Mouse (Mus musculus): ENCODE measurements at regions not wholly inside any gene's neighbourhood (a gene's known extent, or its start where the extent isn't known, plus 50 kb on each side); places are given as distances from the start of the nearest gene placed in this dataset.
A peak's percentile ranks its signal among the peaks of the same experiment; 100 is the strongest.

DNA sequence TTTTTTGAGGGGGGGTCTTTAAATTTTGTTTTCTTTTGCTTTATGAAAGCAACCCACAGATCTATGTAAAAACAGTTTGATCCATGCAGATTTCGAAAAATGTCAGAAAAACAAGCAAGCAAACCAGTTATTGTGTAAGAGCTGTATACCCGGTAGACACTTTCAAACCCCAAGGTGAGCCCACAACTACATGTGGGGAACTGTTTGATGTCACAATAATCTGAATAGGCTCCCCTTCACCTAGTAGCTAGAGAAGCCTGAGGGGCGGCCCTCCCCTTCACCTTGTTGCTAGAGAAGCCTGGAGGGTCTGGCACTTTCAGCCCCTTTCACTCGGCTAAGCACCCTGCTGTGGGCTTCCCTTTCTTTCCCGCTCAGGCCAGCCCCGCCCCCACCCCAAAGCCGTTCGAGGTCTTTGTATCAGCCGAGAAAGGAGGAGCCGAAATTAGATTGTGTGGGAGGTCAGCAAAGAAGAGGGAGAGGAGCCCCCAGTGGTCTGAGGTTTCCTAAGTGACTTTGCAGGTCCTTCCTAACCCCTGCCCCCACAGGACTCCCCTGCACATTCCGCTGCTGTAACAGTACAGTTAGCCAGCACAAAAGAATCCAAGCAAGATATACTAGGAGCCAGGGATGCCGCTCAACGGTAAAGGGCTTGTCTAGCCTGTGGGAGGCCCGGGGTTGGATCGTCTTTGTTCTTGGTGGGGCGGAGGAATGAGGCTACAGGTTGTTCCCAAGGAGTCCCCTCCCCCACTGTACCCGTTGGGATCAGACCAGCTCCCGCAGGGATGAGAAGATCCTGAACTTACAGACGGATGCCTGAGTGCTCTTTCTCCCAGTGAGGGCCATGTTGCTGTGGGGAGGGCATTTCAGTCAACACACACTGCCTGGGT, 89.7 kb upstream of the Itga6 start:
- H3K27ac ChIP-seq (ENCODE audit: low read length) = peak overlapping the region; percentile 60
- no peaks in the 10 kb centered on the region for H3K36me3 ChIP-seq (ENCODE audit: insufficient read depth, low read length)
- H3K27me3 ChIP-seq (ENCODE audit: insufficient read depth, low read length) = no peaks in the 10 kb centered on the region
- no peaks in the 10 kb centered on the region for H3K9me3 ChIP-seq (ENCODE audit: low read length)
- peak overlapping the region; percentile 59 for H3K4me2 ChIP-seq (replicated peaks; ENCODE audit: low read depth, low read length)
- peak overlapping the region; percentile 60 for H3K9ac ChIP-seq (replicated peaks; ENCODE audit: low read length)
- peaks cover 33% of the 10 kb centered on the region for H3K4me1 ChIP-seq (ENCODE audit: insufficient read depth, low read length)
- WGBS = 6% methylated on average over 15 of the region's 19 CpGs
- peak overlapping the region; percentile 37 for H3K4me3 ChIP-seq (ENCODE audit: low read length)
- peak; percentile 84 for ATAC-seq (ENCODE audit: low FRiP score, low TSS enrichment)

DNA sequence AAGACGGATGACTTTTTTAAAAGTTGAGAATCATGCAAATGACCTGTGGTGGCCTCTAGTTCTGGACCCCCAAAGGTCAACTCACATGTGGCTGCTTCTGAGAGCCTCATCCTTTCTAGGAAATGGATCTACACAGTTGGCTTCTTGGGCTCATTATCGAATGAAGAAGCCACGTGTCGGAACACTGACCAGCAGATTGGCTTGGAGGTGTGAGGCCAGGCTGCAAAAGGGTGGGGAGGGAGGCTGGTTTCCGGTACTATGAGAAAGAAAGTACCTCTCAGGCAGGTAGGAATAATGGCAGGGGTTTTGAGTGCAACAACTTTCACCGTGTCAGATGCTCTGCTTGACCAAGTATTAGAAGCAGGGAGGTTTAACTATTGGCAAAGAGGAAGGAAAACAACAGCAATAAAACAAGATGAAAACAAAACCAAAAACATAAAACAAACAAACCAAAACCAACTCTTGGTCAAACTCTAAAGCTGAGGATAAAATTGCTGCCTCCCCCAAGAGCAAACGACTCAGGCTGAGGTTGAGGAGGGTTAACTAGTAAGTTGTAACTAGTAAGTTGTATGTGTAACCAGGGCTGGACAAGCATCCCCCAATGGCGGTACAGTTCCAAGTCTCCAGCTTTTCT, 88.7 kb upstream of the Itga6 start:
- 58% methylated on average over 8 of the region's 8 CpGs for WGBS

GRCm38 (mm10) chr2:71661438-71661837, 84.0 kb upstream of the Itga6 start:
- H3K9me3 ChIP-seq (ENCODE audit: low read length) = no peaks in the 10 kb centered on the region
- peaks cover 10% of the 10 kb centered on the region; the same call in 1 of the 2 replicates for H3K4me1 ChIP-seq (ENCODE audit: insufficient read depth, low read length)
- no peak overlapping the region for H3K4me3 ChIP-seq (ENCODE audit: low read length)
- H3K9ac ChIP-seq (replicated peaks; ENCODE audit: low read length) = no peak overlapping the region
- no peak overlapping the region for H3K4me2 ChIP-seq (replicated peaks; ENCODE audit: low read depth, low read length)
- ATAC-seq (ENCODE audit: low FRiP score, low TSS enrichment) = no peak
- H3K27me3 ChIP-seq (ENCODE audit: insufficient read depth, low read length) = no peaks in the 10 kb centered on the region
- no peaks in the 10 kb centered on the region for H3K36me3 ChIP-seq (ENCODE audit: insufficient read depth, low read length)
- no peak overlapping the region for H3K27ac ChIP-seq (ENCODE audit: low read length)

More for the DNA sequence above, 88.7 kb upstream of the Itga6 start:
- Histone ChIP-seq H3K27ac (ENCODE audit: low read length) (no peak overlapping the region), H3K4me3 (ENCODE audit: low read length) (no peak overlapping the region), H3K9me3 (ENCODE audit: low read length) (no peaks in the 10 kb centered on the region), H3K4me2 (replicated peaks; ENCODE audit: low read depth, low read length) (no peak overlapping the region; the same call in 1 of the 2 replicates), H3K36me3 (ENCODE audit: insufficient read depth, low read length) (no peaks in the 10 kb centered on the region), H3K9ac (replicated peaks; ENCODE audit: low read length) (no peak overlapping the region), H3K4me1 (ENCODE audit: insufficient read depth, low read length) (peaks cover 34% of the 10 kb centered on the region), H3K27me3 (ENCODE audit: insufficient read depth, low read length) (no peaks in the 10 kb centered on the region)
- no peak for ATAC-seq (ENCODE audit: low FRiP score, low TSS enrichment)

DNA sequence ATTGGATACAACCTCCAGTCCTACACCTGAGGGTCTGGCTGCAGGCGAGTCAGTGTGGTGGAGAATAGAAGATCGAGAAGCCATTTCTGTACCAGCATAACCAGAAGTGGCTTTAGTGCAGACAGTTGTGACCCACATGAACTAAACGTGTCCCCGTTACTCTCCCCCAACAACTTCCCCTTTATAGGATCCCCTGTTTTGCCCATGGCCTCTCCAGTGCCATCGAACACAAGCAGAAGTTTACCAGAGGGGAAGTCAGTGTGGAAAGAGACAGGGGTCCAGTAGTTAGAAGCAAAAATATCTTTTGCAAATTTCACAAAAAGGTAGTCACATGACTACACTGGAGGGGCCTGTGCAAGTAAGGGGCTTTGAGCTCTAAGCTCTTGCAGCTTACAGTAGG, 83.4 kb upstream of the Itga6 start:
- no peaks in the 10 kb centered on the region for H3K36me3 ChIP-seq (ENCODE audit: insufficient read depth, low read length)
- H3K27ac ChIP-seq (ENCODE audit: low read length) = no peak overlapping the region
- no peak for ATAC-seq (ENCODE audit: low FRiP score, low TSS enrichment)
- H3K27me3 ChIP-seq (ENCODE audit: insufficient read depth, low read length) = no peaks in the 10 kb centered on the region
- H3K9ac ChIP-seq (replicated peaks; ENCODE audit: low read length) = no peak overlapping the region
- no peaks in the 10 kb centered on the region for H3K9me3 ChIP-seq (ENCODE audit: low read length)
- H3K4me1 ChIP-seq (ENCODE audit: insufficient read depth, low read length) = peaks cover 7% of the 10 kb centered on the region; the same call in 1 of the 2 replicates
- no peak overlapping the region for H3K4me2 ChIP-seq (replicated peaks; ENCODE audit: low read depth, low read length)
- H3K4me3 ChIP-seq (ENCODE audit: low read length) = no peak overlapping the region
- WGBS = 90% methylated on average over 5 of the region's 5 CpGs

GRCm38 (mm10) chr2:71663453-71663852, 82.0 kb upstream of the Itga6 start:
- ATAC-seq (ENCODE audit: low FRiP score, low TSS enrichment) = no peak
- 78% methylated on average over 8 of the region's 8 CpGs for whole genome bisulfite sequencing

GRCm38 (mm10) chr2:71666927-71667326, 78.5 kb upstream of the Itga6 start:
- Histone ChIP-seq H3K27me3 (ENCODE audit: insufficient read depth, low read length) (no peaks in the 10 kb centered on the region), H3K9me3 (ENCODE audit: low read length) (no peaks in the 10 kb centered on the region), H3K4me1 (ENCODE audit: insufficient read depth, low read length) (no peaks in the 10 kb centered on the region), H3K9ac (replicated peaks; ENCODE audit: low read length) (no peak overlapping the region), H3K27ac (ENCODE audit: low read length) (no peak overlapping the region), H3K36me3 (ENCODE audit: insufficient read depth, low read length) (no peaks in the 10 kb centered on the region), H3K4me3 (ENCODE audit: low read length) (no peak overlapping the region), H3K4me2 (replicated peaks; ENCODE audit: low read depth, low read length) (no peak overlapping the region)
- 83% methylated on average over 2 of the region's 2 CpGs for WGBS
- no peak for ATAC-seq (ENCODE audit: low FRiP score, low TSS enrichment)

More at GRCm38 (mm10) chr2:71663453-71663852, 82.0 kb upstream of the Itga6 start:
- Histone ChIP-seq H3K4me3 (ENCODE audit: low read length) (no peak overlapping the region), H3K4me1 (ENCODE audit: insufficient read depth, low read length) (peaks cover 3% of the 10 kb centered on the region; the same call in 1 of the 2 replicates), H3K36me3 (ENCODE audit: insufficient read depth, low read length) (no peaks in the 10 kb centered on the region), H3K27ac (ENCODE audit: low read length) (no peak overlapping the region), H3K4me2 (replicated peaks; ENCODE audit: low read depth, low read length) (no peak overlapping the region), H3K9me3 (ENCODE audit: low read length) (no peaks in the 10 kb centered on the region), H3K9ac (replicated peaks; ENCODE audit: low read length) (no peak overlapping the region), H3K27me3 (ENCODE audit: insufficient read depth, low read length) (no peaks in the 10 kb centered on the region)

GRCm38 (mm10) chr2:71667746-71668145, 77.7 kb upstream of the Itga6 start:
- no peak for ATAC-seq (ENCODE audit: low FRiP score, low TSS enrichment)
- no peak overlapping the region for H3K4me3 ChIP-seq (ENCODE audit: low read length)
- no peaks in the 10 kb centered on the region for H3K9me3 ChIP-seq (ENCODE audit: low read length)
- H3K27me3 ChIP-seq (ENCODE audit: insufficient read depth, low read length) = no peaks in the 10 kb centered on the region
- no peak overlapping the region for H3K9ac ChIP-seq (replicated peaks; ENCODE audit: low read length)
- 94% methylated on average over 3 of the region's 3 CpGs for WGBS
- H3K4me2 ChIP-seq (replicated peaks; ENCODE audit: low read depth, low read length) = no peak overlapping the region
- no peaks in the 10 kb centered on the region for H3K36me3 ChIP-seq (ENCODE audit: insufficient read depth, low read length)
- H3K4me1 ChIP-seq (ENCODE audit: insufficient read depth, low read length) = no peaks in the 10 kb centered on the region
- no peak overlapping the region for H3K27ac ChIP-seq (ENCODE audit: low read length)

GRCm38 (mm10) chr2:71670228-71670790, 75.1 kb upstream of the Itga6 start:
- whole genome bisulfite sequencing = 77% methylated on average over 6 of the region's 6 CpGs
- ATAC-seq (ENCODE audit: low FRiP score, low TSS enrichment) = no peak
- Histone ChIP-seq H3K27ac (ENCODE audit: low read length) (peak overlapping the region; percentile 86), H3K4me2 (replicated peaks; ENCODE audit: low read depth, low read length) (no peak overlapping the region), H3K36me3 (ENCODE audit: insufficient read depth, low read length) (no peaks in the 10 kb centered on the region), H3K9ac (replicated peaks; ENCODE audit: low read length) (no peak overlapping the region), H3K9me3 (ENCODE audit: low read length) (no peaks in the 10 kb centered on the region), H3K27me3 (ENCODE audit: insufficient read depth, low read length) (no peaks in the 10 kb centered on the region), H3K4me3 (ENCODE audit: low read length) (no peak overlapping the region), H3K4me1 (ENCODE audit: insufficient read depth, low read length) (peaks cover 15% of the 10 kb centered on the region; the same call in 1 of the 2 replicates)

GRCm38 (mm10) chr2:71670882-71671281, 74.5 kb upstream of the Itga6 start:
- H3K27ac ChIP-seq (ENCODE audit: low read length) = peak overlapping the region; percentile 86; the same call in 1 of the 2 replicates
- H3K9me3 ChIP-seq (ENCODE audit: low read length) = no peaks in the 10 kb centered on the region
- H3K4me2 ChIP-seq (replicated peaks; ENCODE audit: low read depth, low read length) = no peak overlapping the region
- no peak overlapping the region for H3K9ac ChIP-seq (replicated peaks; ENCODE audit: low read length)
- H3K4me3 ChIP-seq (ENCODE audit: low read length) = no peak overlapping the region
- H3K4me1 ChIP-seq (ENCODE audit: insufficient read depth, low read length) = peaks cover 15% of the 10 kb centered on the region; the same call in 1 of the 2 replicates
- WGBS = 61% methylated on average over 4 of the region's 4 CpGs
- peak; percentile 35 for ATAC-seq (ENCODE audit: low FRiP score, low TSS enrichment)
- H3K36me3 ChIP-seq (ENCODE audit: insufficient read depth, low read length) = no peaks in the 10 kb centered on the region
- no peaks in the 10 kb centered on the region for H3K27me3 ChIP-seq (ENCODE audit: insufficient read depth, low read length)

Data from kidney, embryonic 16.5 days (tissue).